Mouse (Mus musculus) embryonic facial prominence, embryonic 13.5 days (tissue): Measurements from ENCODE around the gene Kcne1. TPM values are rescaled to one million over a fixed set of nuclear protein-coding genes. Genes with fewer than 3 reads are reported as not detected.

Experiments used
- ATAC-seq: fragments of 200-750 bp; cut with Nextera tagmentation; 2 replicates; pipeline ENCODE4 v1.8.0; 2017; ENCODE audit warnings: low read depth; ENCODE audit not compliant: insufficient number of reproducible peaks, insufficient read depth, low FRiP score, low TSS enrichment
- H3K27ac ChIP-seq: fragments of 300-500 bp; sonication (generic); 2 replicates; pipeline ENCODE4 v1.5.1; 2015; ENCODE audit warnings: moderate library complexity, mild to moderate bottlenecking, inconsistent platforms
- H3K27me3 ChIP-seq: fragments of 300-500 bp; sonication (generic); 2 replicates; pipeline ENCODE4 v1.6.1; 2015; ENCODE audit warnings: mild to moderate bottlenecking, inconsistent platforms
- H3K36me3 ChIP-seq: fragments of 300-500 bp; sonication (generic); 2 replicates; pipeline ENCODE4 v1.6.1; 2015; ENCODE audit warnings: mild to moderate bottlenecking, inconsistent platforms
- H3K4me1 ChIP-seq: fragments of 300-500 bp; sonication (generic); 2 replicates; pipeline ENCODE4 v1.6.1; 2015; ENCODE audit warnings: inconsistent platforms
- H3K4me2 ChIP-seq: fragments of 300-500 bp; sonication (generic); 2 replicates; pipeline ENCODE4 v1.6.1; 2015; ENCODE audit warnings: moderate library complexity, mild to moderate bottlenecking, inconsistent platforms
- H3K4me3 ChIP-seq: fragments of 300-500 bp; sonication (generic); 2 replicates; pipeline ENCODE4 v1.5.1; 2015; ENCODE audit warnings: mild to moderate bottlenecking, inconsistent platforms
- H3K9ac ChIP-seq: fragments of 300-500 bp; sonication (generic); 2 replicates; pipeline ENCODE4 v1.6.1; 2015; ENCODE audit warnings: mild to moderate bottlenecking, inconsistent platforms
- H3K9me3 ChIP-seq: fragments of 300-500 bp; sonication (generic); 2 replicates; pipeline ENCODE4 v1.6.1; 2016; ENCODE audit warnings: inconsistent platforms
- WGBS: fragments of 180-500 bp; shearing (Covaris S2); methylation state at CpG from one replicate; pipeline ENCODE4 v1.1.7; 2015; ENCODE audit warnings: mixed read lengths; 5-methylcytosine and 5-hydroxymethylcytosine counted together
- polyA plus RNA-seq: library from polyadenylated mRNA; unstranded; fragments of >200 nt; fragmentation: Nextera tagmentation; extraction: Ambion mirVana; gene quantifications from 2 replicates; pipeline ENCODE4 v1.2.1, GENCODE M21; 2015

The Kcne1 gene
- polyA plus RNA-seq: 0.13 and 0.74 TPM in 2 replicates

DNA sequence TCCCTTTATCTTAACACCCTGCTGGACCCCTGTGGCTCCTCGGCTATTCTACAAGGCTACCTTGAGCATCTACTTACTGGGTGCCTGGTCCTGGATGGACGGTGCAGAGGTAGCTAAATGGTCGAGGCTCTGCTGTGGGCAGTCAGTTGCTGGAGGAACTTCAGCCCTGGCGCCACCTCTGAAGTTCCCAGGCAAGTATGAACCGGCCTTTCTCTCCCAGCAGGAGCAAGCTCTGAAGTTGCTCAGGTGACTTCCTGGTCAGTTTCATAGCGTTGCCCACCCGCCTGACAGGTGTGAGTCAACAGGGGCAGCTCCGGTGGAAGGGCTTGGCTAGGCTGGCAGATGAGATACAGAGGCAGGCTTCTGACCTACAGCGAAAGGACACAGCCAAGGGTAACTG lies at the start of gene Kcne1:
TSS of gene Kcne1 (minus strand) at position 240 of the 400 bp plus-strand sequence.
- Histone ChIP-seq H3K4me2 (peak within 1 kb of the TSS; percentile 15), H3K27me3 (peaks cover 60% of the 10 kb centered on the region), H3K36me3 (no peaks in the 10 kb centered on the region), H3K27ac (no peak within 1 kb of the TSS), H3K9ac (peak within 1 kb of the TSS; percentile 28; the same call in 1 of the 2 replicates), H3K9me3 (no peaks in the 10 kb centered on the region), H3K4me3 (no peak within 1 kb of the TSS), H3K4me1 (peaks cover 48% of the 10 kb centered on the region)
- ATAC-seq: no peak
- WGBS: 51% methylated on average over 9 of the region's 9 CpGs

DNA sequence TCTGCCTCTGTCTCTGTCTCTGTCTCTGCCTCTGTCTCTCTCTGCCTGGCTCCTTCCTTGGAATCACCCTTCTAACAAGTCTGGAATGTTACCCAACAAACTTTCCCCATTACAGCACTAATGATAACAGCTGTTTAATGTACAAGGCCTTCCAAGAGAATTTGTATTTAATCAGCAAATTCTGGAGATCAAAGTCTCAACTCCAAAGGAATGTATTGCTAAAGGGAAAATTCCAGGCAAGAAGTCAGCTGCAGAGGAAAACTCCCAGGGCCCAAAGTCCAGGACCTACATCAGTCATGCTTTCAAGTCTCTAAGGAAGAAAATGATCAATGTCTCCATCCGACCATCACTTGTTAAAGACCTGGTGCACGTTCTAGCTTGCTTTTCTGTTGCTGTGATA lies 48.6 kb upstream of the Kcne1 start:
- Histone ChIP-seq H3K4me3 (no peak overlapping the region), H3K9me3 (no peaks in the 10 kb centered on the region), H3K4me1 (peaks cover 28% of the 10 kb centered on the region), H3K36me3 (no peaks in the 10 kb centered on the region), H3K27ac (no peak overlapping the region), H3K27me3 (no peaks in the 10 kb centered on the region), H3K4me2 (no peak overlapping the region), H3K9ac (no peak overlapping the region)
- no peak for ATAC-seq
- 31% methylated on average over 2 of the region's 2 CpGs for WGBS

GRCm38 (mm10) chr16:92404141-92404540 lies 44.9 kb upstream of the Kcne1 start:
- Histone ChIP-seq H3K36me3 (no peaks in the 10 kb centered on the region), H3K27me3 (peaks cover 13% of the 10 kb centered on the region), H3K9me3 (no peaks in the 10 kb centered on the region), H3K4me1 (peaks cover 43% of the 10 kb centered on the region), H3K27ac (no peak overlapping the region), H3K9ac (no peak overlapping the region), H3K4me3 (no peak overlapping the region), H3K4me2 (no peak overlapping the region)
- WGBS: 95% methylated on average over 2 of the region's 2 CpGs
- ATAC-seq: no peak

DNA sequence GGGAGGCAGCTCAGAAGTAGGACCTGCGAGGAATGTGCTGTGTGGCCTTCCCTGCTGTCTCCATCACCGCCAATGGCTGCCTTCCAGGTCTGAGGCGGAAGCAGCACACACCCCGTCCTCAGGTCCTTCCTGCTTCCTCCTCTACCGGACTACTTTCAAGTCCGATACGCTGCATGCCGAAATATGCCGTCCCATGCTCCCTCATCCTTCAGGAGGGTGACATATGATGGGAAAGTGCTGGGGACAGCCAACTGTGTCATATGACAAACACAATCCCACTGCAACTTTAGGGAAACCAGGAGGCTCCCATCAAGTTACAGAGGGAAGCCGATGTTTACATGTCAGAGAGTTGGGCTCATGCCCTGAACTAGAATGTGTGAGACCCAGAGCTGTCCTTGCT lies 43.8 kb upstream of the Kcne1 start:
- Histone ChIP-seq H3K4me3 (no peak overlapping the region), H3K27me3 (peaks cover 20% of the 10 kb centered on the region), H3K4me2 (no peak overlapping the region), H3K36me3 (no peaks in the 10 kb centered on the region), H3K27ac (no peak overlapping the region), H3K9ac (peak overlapping the region; percentile 17; the same call in 1 of the 2 replicates), H3K4me1 (peaks cover 54% of the 10 kb centered on the region), H3K9me3 (no peaks in the 10 kb centered on the region)
- 66% methylated on average over 10 of the region's 10 CpGs for WGBS
- no peak for ATAC-seq

DNA sequence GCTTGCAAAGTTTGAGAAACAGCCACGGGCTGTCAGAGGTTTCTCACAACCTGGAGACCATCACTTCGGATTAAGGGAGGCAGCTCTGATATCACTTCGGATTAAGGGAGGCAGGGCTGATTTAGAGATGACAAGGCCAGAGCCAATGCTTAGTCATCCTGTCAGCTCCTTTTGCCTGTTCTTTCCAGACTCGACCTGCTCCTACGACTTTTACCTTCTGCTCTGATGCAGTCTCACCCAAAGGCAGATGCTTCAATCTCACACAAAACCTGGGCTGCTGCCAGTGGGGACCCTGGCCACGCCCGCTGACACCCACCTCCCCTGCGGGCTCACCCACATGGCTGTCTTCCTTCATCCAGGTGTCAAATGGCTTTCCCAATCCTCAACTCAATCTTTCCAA lies 42.9 kb upstream of the Kcne1 start:
- Histone ChIP-seq H3K9ac (peak overlapping the region; percentile 17; the same call in 1 of the 2 replicates), H3K27me3 (peaks cover 23% of the 10 kb centered on the region), H3K4me3 (no peak overlapping the region), H3K4me2 (no peak overlapping the region), H3K4me1 (peaks cover 60% of the 10 kb centered on the region), H3K9me3 (no peaks in the 10 kb centered on the region), H3K36me3 (no peaks in the 10 kb centered on the region), H3K27ac (no peak overlapping the region)
- ATAC-seq: no peak
- 35% methylated on average over 8 of the region's 8 CpGs for WGBS

DNA sequence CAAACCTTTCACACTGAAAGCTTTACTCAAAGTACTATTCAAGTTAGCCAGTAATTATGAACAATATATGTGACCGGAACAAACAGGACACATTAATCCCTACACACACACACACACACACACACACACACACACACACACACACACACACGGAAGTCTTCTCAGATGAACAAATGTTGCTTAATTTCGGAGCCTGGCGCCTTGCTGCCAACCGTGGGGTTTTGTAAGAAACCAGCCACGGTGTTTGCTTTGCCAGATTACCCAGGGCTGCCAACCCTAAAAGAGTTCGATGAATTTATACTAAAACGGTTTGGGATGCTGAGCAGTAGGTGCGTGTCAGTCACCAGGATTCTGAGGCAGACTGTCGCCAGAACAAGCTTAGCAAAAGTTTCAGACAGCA lies 41.9 kb upstream of the Kcne1 start:
- Histone ChIP-seq H3K27me3 (peaks cover 23% of the 10 kb centered on the region), H3K36me3 (peaks cover 10% of the 10 kb centered on the region), H3K4me2 (no peak overlapping the region), H3K9me3 (no peaks in the 10 kb centered on the region), H3K4me1 (peaks cover 60% of the 10 kb centered on the region), H3K27ac (no peak overlapping the region), H3K4me3 (no peak overlapping the region), H3K9ac (no peak overlapping the region)
- 39% methylated on average over 10 of the region's 10 CpGs for WGBS
- no peak for ATAC-seq

- H3K27ac ChIP-seq: peak overlapping the region; percentile 79
- peaks cover 23% of the 10 kb centered on the region for H3K27me3 ChIP-seq
- H3K4me3 ChIP-seq: peak overlapping the region; percentile 43
- H3K4me1 ChIP-seq: peaks cover 69% of the 10 kb centered on the region
- peak; percentile 43 for ATAC-seq
- peak overlapping the region; percentile 64 for H3K9ac ChIP-seq
- H3K9me3 ChIP-seq: no peaks in the 10 kb centered on the region
- H3K4me2 ChIP-seq: peak overlapping the region; percentile 73
- peaks cover 24% of the 10 kb centered on the region for H3K36me3 ChIP-seq
- under 1% methylated on average over 37 of the region's 37 CpGs for WGBS
These were observed 40.5 kb upstream of the Kcne1 start for GRCm38 (mm10) chr16:92399490-92400458.

DNA sequence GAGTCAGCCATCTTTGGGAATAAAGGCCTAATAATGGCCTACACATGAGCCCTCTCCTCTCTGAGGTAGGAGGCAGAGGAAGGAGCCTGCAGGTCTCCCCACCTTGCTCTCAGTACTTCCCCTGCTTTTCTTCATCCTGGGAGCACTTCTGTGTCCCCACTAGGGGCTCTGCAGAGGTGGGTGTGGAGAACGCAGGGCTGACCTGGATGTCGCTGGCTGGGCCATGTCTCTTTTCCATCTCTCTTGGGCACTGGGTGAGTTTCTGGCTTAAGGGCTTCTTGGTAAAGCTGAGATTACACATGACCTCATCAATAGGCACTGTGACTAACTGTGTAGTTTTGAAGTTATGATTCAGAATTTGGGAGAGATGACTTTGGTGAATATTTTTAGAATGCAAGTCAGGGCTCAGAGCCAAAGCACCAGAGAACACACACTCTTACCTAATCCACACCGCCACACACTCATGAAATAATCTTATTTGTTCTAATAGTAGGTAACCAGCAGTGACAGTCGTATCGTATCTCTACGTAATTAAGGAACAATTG lies 39.4 kb upstream of the Kcne1 start:
- no peak overlapping the region for H3K27ac ChIP-seq
- no peak for ATAC-seq
- 52% methylated on average over 6 of the region's 6 CpGs for WGBS
- H3K27me3 ChIP-seq: peaks cover 23% of the 10 kb centered on the region
- H3K4me3 ChIP-seq: no peak overlapping the region
- no peaks in the 10 kb centered on the region for H3K9me3 ChIP-seq
- peak overlapping the region; percentile 73 for H3K4me2 ChIP-seq
- no peak overlapping the region for H3K9ac ChIP-seq
- H3K36me3 ChIP-seq: peaks cover 36% of the 10 kb centered on the region
- peaks cover 69% of the 10 kb centered on the region for H3K4me1 ChIP-seq

DNA sequence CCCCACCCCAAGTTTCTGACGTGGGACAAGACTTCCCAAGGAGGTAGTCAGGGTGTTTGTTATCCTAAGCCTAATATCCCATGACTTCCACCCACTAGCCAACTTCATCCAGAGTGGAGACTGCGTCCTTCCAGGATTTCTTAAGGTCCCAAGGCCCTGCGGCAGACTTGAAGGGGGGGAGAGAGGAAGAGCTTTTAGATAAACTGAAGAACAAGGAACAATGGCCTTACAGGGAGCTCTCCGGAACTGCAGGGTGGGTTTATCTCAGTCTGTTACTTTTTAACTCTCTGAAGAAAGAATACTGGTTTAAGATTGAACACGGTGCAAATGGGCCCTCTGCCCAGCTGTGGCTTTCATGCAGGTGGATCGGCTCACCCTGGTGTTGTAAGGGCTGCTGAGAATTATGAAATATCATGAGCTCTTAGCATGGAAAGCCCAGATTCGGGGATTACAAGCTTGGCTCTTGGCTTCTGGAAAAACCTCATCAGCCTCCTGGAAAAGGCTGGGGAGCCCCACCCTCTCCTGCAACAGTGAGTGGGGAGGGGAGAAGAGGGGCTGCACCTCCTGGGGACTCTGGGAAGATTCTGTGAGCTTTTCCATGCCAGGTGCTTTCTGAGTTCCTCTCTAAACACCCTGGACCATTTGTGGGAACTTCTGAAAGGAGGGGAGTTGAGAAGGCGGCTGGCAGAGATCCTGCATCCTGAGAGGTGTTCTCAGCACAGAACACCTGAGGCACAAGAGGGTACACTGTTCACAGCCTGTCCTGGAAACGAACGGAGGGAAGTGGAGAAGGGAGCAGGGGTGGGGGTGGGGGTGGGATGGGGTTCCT lies 38.7 kb upstream of the Kcne1 start:
- Histone ChIP-seq H3K27ac (no peak overlapping the region), H3K9me3 (no peaks in the 10 kb centered on the region), H3K9ac (no peak overlapping the region), H3K4me2 (0 out of 2 replicates have a peak overlapping the region, but pooled peaks have one; percentile 73), H3K36me3 (peaks cover 43% of the 10 kb centered on the region), H3K4me3 (no peak overlapping the region), H3K27me3 (peaks cover 23% of the 10 kb centered on the region), H3K4me1 (peaks cover 63% of the 10 kb centered on the region)
- no peak for ATAC-seq
- WGBS: 43% methylated on average over 10 of the region's 10 CpGs

DNA sequence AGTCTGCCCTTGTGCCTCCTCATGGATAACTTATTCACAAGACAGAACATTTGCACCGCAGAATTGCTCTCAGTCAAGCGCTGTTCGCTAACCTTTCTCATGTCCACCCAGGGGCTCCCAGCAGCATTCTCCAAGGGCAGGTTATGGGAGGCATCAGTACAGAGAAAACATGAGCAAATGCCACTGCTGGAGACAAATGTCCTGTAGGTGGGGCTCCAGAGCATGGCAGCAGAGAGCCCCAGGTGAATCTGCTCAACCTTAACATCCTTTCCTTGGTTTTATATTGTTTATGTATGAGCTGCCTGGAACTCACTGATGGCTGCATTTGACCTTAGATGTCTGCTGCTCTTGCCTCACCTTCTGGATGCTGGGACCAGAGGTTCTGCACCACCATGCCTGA lies 34.5 kb upstream of the Kcne1 start:
- H3K27ac ChIP-seq: no peak overlapping the region
- no peak overlapping the region for H3K9ac ChIP-seq
- WGBS: over 99% methylated on average over 3 of the region's 3 CpGs
- peaks cover 59% of the 10 kb centered on the region for H3K36me3 ChIP-seq
- H3K4me1 ChIP-seq: peaks cover 22% of the 10 kb centered on the region
- no peaks in the 10 kb centered on the region for H3K9me3 ChIP-seq
- H3K4me3 ChIP-seq: no peak overlapping the region
- H3K4me2 ChIP-seq: no peak overlapping the region
- peaks cover 9% of the 10 kb centered on the region; the same call in 1 of the 2 replicates for H3K27me3 ChIP-seq
- no peak for ATAC-seq

- no peaks in the 10 kb centered on the region for H3K27me3 ChIP-seq
- H3K36me3 ChIP-seq: peaks cover 14% of the 10 kb centered on the region
- 41% methylated on average over 10 of the region's 10 CpGs for WGBS
- no peaks in the 10 kb centered on the region for H3K9me3 ChIP-seq
- ATAC-seq: no peak
- no peak overlapping the region for H3K4me2 ChIP-seq
- H3K4me1 ChIP-seq: 0 out of 2 replicates have a peak, but pooled peaks cover under 1% of the 10 kb centered on the region
- no peak overlapping the region for H3K27ac ChIP-seq
- no peak overlapping the region for H3K4me3 ChIP-seq
- H3K9ac ChIP-seq: no peak overlapping the region
These were observed 28.4 kb upstream of the Kcne1 start for GRCm38 (mm10) chr16:92387692-92388091.
